15 mouse cellular contexts compared by ENCODE assay signal in genomic region chr1:186552689-186553088, GRCm38 (mm10).
"Had no signal": no experiment of that assay in that cellular context is flagged by ENCODE, and none has a peak within 500 bp of the region (broad histone marks: within the 10 kb centered on the region; RNA-seq: fewer than 3 reads in every experiment).

No protein-coding gene starts in this region.

- ATAC-seq: hindbrain, postnatal 0 days; intestine, embryonic 16.5 days; liver, embryonic 12.5 days had no signal

- DNase-seq: gastrocnemius, postnatal 14 days; gastrocnemius, postnatal 36 days; heart, adult 18-20 months; heart, postnatal 10 days; heart, postnatal 4 days; kidney, adult 11 months; kidney, adult 2 months; kidney, adult 9 months; kidney, postnatal 25 days; kidney, postnatal 4 days; layer of hippocampus, postnatal 36 days; left cerebral cortex, postnatal 4 days had no signal
